Mouse (Mus musculus) gonadal fat pad, adult 2 months (tissue): ENCODE data around the gene Tlk1. TPM values are rescaled to one million over a fixed set of nuclear protein-coding genes. Genes with fewer than 3 reads are reported as not detected.

Experiments used
- DNase-seq: peaks from one replicate; pipeline ENCODE4 v3.0.0-alpha.2; 2012; ENCODE audit warnings: low read depth
- polyA plus RNA-seq: library from polyadenylated mRNA; depleted of rRNA; stranded (reverse); fragments of >200 nt; gene quantifications from 2 replicates; pipeline ENCODE4 v1.2.3, GENCODE M21; 2012; rRNA removed

The Tlk1 gene
- polyA plus RNA-seq, 1 experiment: 14.1 TPM

- no peak for DNase-seq
Observed at GRCm38 (mm10) chr2:70695712-70696111, 129.8 kb downstream of the Tlk1 start.

DNA sequence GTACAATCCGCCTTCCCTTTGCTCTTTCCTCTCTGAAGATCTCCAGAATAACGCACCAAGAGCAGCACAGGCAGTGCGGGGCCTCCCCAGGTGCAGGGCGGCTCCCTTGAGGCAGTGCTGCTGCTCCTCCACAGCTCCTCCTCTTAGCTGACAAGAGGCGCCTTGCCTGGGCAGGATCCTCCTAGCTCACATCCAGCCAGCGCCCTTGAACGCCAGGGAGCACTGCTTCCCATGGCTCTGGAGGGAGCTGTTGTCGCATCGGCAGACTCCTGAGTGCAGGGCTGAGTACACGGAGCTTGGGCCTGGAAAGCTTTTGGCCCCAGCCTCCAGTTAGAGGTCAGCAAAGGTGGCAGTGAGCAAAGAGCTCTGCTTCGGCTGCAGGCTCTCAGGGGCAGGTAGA is 135.3 kb downstream of the Tlk1 start:
- DNase-seq: no peak

- DNase-seq: no peak
Observed at GRCm38 (mm10) chr2:70688454-70689078, 137.0 kb downstream of the Tlk1 start.

GRCm38 (mm10) chr2:70682324-70682723 is 143.2 kb downstream of the Tlk1 start:
- no peak for DNase-seq

DNA sequence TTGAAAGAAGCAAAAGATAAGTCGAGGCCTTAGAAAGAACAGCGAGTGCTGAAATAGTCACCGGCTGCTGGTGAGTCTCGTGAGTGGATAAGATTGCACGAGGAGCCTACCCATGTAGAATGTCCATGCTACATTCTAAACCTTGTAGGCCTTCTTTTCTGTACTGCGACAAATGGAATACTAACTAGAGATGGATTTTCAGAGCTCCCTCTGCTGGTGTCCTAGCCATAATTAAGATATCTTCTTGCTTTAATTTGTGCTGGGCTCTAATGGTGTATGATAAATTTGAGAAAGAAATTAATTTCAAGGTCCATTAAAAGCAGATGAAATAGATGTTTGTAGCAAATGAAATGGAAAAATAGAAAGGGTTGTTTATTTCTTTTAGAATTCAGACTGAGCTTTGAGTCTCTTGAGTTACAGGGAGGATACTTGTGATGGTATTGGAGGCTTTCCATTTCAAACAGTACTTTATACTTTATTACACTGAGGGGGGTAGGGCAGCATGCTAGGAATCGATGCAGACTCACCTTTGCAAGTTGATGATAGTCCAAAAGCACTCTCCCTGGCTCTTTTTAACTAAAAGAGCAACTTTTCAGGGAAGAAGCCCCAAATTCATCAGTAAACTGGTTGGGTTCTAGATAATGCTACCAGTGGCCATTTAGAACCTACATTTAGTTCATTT is 151.9 kb downstream of the Tlk1 start:
- no peak for DNase-seq

DNA sequence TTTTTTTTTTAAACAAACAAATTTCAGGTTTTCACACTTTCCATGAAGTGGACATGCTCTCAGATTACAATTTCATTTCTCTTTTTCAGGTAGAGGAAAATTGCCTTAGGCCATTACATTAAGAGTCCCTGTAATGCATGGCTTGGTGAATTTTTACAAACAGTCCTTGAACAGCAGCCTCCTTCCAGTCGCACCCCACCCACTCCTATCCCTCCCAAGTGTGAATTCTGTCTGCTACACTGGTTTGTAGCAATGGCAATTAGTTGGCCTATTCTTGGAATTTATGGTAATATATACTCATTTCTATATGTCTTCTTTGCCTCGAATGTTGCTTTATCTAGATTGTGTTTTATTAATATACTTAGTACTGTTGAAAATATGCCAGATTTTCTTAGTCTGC is 153.1 kb downstream of the Tlk1 start:
- DNase-seq: no peak

- DNase-seq: no peak
Observed at GRCm38 (mm10) chr2:70669896-70670295, 155.6 kb downstream of the Tlk1 start.

DNA sequence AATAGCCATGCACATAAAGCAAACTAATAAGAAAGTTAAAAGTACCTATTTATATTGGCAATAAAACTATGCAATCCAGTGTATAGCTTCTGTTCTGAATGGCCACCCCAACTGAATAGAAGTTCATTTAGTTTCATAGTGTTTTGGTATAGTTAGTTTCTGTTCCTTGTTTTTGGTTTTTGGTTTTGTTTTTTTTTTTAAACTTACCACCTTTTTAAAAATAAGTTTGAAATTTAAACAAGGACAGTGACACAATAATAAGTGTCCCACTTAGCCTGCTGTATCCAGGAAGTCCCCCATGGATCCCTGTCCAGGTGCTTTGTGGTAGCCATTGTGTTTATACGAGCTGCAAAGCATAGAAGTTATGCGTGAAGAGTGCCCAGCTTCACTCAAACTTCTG is 156.3 kb downstream of the Tlk1 start:
- DNase-seq: no peak

- DNase-seq: no peak
Observed at GRCm38 (mm10) chr2:70667016-70667415, 158.5 kb downstream of the Tlk1 start.

GRCm38 (mm10) chr2:70663764-70664163 is 161.8 kb downstream of the Tlk1 start:
- no peak for DNase-seq

Other genes with a start within 250 kb of the Tlk1 start
- gene Gorasp2, start 164.2 kb downstream of the Tlk1 start, polyA plus RNA-seq: 148 and 158 TPM in 2 replicates
- 0.88 and 1.3 TPM in 2 replicates for gene Gm26558, start 163.6 kb downstream of the Tlk1 start, polyA plus RNA-seq
- gene Dcaf17, start 229.6 kb upstream of the Tlk1 start, polyA plus RNA-seq: 5.0 and 5.6 TPM in 2 replicates
- 5.4 and 8.3 TPM in 2 replicates for gene Mettl8, start 229.9 kb upstream of the Tlk1 start, polyA plus RNA-seq